Mouse (Mus musculus): ENCODE results near the gene Notch1. TPM values are rescaled to one million over a fixed set of nuclear protein-coding genes. Genes with fewer than 3 reads are reported as not detected.

Gene Notch1
- polyA plus RNA-seq, 1 experiment from 2014 or later = 41.0 TPM

- Histone ChIP-seq H3K27ac (peak overlapping the region; percentile 64; the same call in 1 of the 2 replicates), H3K4me2 (replicated peaks) (no peak overlapping the region), H3K9ac (no peak overlapping the region), H3K4me1 (peaks cover 84% of the 10 kb centered on the region), H3K9me3 (replicated peaks) (no peaks in the 10 kb centered on the region), H3K27me3 (no peaks in the 10 kb centered on the region), H3K4me3 (no peak overlapping the region), H3K36me3 (peaks cover 36% of the 10 kb centered on the region)
- WGBS = 80% methylated on average over 10 of the region's 10 CpGs
- no peak for ATAC-seq (ENCODE audit: low FRiP score)
Observed at GRCm38 (mm10) chr2:26484169-26484568, 32.3 kb downstream of the Notch1 start.

GRCm38 (mm10) chr2:26483230-26483869 lies 33.1 kb downstream of the Notch1 start:
- H3K4me3 ChIP-seq = no peak overlapping the region
- H3K4me2 ChIP-seq (replicated peaks) = no peak overlapping the region
- no peak overlapping the region for H3K9ac ChIP-seq
- 57% methylated on average over 13 of the region's 13 CpGs for WGBS
- H3K36me3 ChIP-seq = peaks cover 44% of the 10 kb centered on the region
- no peaks in the 10 kb centered on the region for H3K27me3 ChIP-seq
- H3K27ac ChIP-seq = peak overlapping the region; percentile 64
- no peaks in the 10 kb centered on the region for H3K9me3 ChIP-seq (replicated peaks)
- no peak for ATAC-seq (ENCODE audit: low FRiP score)
- H3K4me1 ChIP-seq = peaks cover 84% of the 10 kb centered on the region

GRCm38 (mm10) chr2:26482824-26483223 lies 33.6 kb downstream of the Notch1 start:
- H3K4me3 ChIP-seq = no peak overlapping the region
- no peaks in the 10 kb centered on the region for H3K9me3 ChIP-seq (replicated peaks)
- no peak for ATAC-seq (ENCODE audit: low FRiP score)
- peak overlapping the region; percentile 64 for H3K27ac ChIP-seq
- H3K36me3 ChIP-seq = peaks cover 49% of the 10 kb centered on the region
- H3K4me2 ChIP-seq (replicated peaks) = no peak overlapping the region
- no peak overlapping the region for H3K9ac ChIP-seq
- 91% methylated on average over 3 of the region's 3 CpGs for WGBS
- H3K27me3 ChIP-seq = no peaks in the 10 kb centered on the region
- H3K4me1 ChIP-seq = peaks cover 84% of the 10 kb centered on the region

- no peak overlapping the region for H3K4me2 ChIP-seq (replicated peaks)
- WGBS = 74% methylated on average over 10 of the region's 10 CpGs
- H3K9ac ChIP-seq = no peak overlapping the region
- no peak for ATAC-seq (ENCODE audit: low FRiP score)
- H3K9me3 ChIP-seq (replicated peaks) = no peaks in the 10 kb centered on the region
- H3K4me3 ChIP-seq = no peak overlapping the region
- H3K36me3 ChIP-seq = peaks cover 58% of the 10 kb centered on the region
- peaks cover 82% of the 10 kb centered on the region for H3K4me1 ChIP-seq
- peak overlapping the region; percentile 49; the same call in 1 of the 2 replicates for H3K27ac ChIP-seq
- H3K27me3 ChIP-seq = no peaks in the 10 kb centered on the region
Observed at GRCm38 (mm10) chr2:26481724-26482495, 34.6 kb downstream of the Notch1 start.

- ATAC-seq (ENCODE audit: low FRiP score) = no peak
- WGBS = 92% methylated on average over 12 of the region's 12 CpGs
- Histone ChIP-seq H3K4me3 (no peak overlapping the region), H3K4me2 (replicated peaks) (no peak overlapping the region), H3K36me3 (peaks cover 68% of the 10 kb centered on the region), H3K27me3 (no peaks in the 10 kb centered on the region), H3K27ac (peak overlapping the region; percentile 49), H3K4me1 (peaks cover 82% of the 10 kb centered on the region), H3K9ac (no peak overlapping the region), H3K9me3 (replicated peaks) (no peaks in the 10 kb centered on the region)
Observed at GRCm38 (mm10) chr2:26480911-26481310, 35.6 kb downstream of the Notch1 start.

- Histone ChIP-seq H3K4me3 (no peak overlapping the region), H3K4me1 (peaks cover 72% of the 10 kb centered on the region), H3K27me3 (no peaks in the 10 kb centered on the region), H3K36me3 (peaks cover 79% of the 10 kb centered on the region), H3K4me2 (replicated peaks) (no peak overlapping the region), H3K27ac (peak overlapping the region; percentile 66; the same call in 1 of the 2 replicates), H3K9me3 (replicated peaks) (no peaks in the 10 kb centered on the region), H3K9ac (peak overlapping the region; percentile 18; the same call in 1 of the 2 replicates)
- 82% methylated on average over 2 of the region's 2 CpGs for WGBS
- ATAC-seq (ENCODE audit: low FRiP score) = peak; percentile 55; the same call in 1 of the 2 replicates
Observed at GRCm38 (mm10) chr2:26478685-26479205, 37.7 kb downstream of the Notch1 start.

GRCm38 (mm10) chr2:26477911-26478310 lies 38.6 kb downstream of the Notch1 start:
- no peak for ATAC-seq (ENCODE audit: low FRiP score)
- 94% methylated on average over 7 of the region's 7 CpGs for WGBS
- peaks cover 88% of the 10 kb centered on the region for H3K36me3 ChIP-seq

GRCm38 (mm10) chr2:26475505-26476430 lies 40.7 kb downstream of the Notch1 start:
- H3K27me3 ChIP-seq = no peaks in the 10 kb centered on the region
- 70% methylated on average over 13 of the region's 13 CpGs for WGBS
- no peak overlapping the region for H3K4me3 ChIP-seq
- ATAC-seq (ENCODE audit: low FRiP score) = peak; percentile 70
- H3K9ac ChIP-seq = no peak overlapping the region
- peak overlapping the region; percentile 85 for H3K27ac ChIP-seq
- H3K36me3 ChIP-seq = peaks cover 91% of the 10 kb centered on the region
- H3K9me3 ChIP-seq (replicated peaks) = no peaks in the 10 kb centered on the region
- H3K4me1 ChIP-seq = peaks cover 53% of the 10 kb centered on the region
- H3K4me2 ChIP-seq (replicated peaks) = no peak overlapping the region

More at GRCm38 (mm10) chr2:26477911-26478310, 38.6 kb downstream of the Notch1 start:
- Histone ChIP-seq H3K4me3 (no peak overlapping the region), H3K4me1 (peaks cover 65% of the 10 kb centered on the region), H3K4me2 (replicated peaks) (no peak overlapping the region), H3K9ac (no peak overlapping the region), H3K27me3 (no peaks in the 10 kb centered on the region), H3K9me3 (replicated peaks) (no peaks in the 10 kb centered on the region), H3K27ac (peak overlapping the region; percentile 70)

- Histone ChIP-seq H3K4me2 (replicated peaks) (no peak overlapping the region), H3K4me1 (peaks cover 49% of the 10 kb centered on the region), H3K27ac (peak overlapping the region; percentile 85), H3K9ac (no peak overlapping the region), H3K4me3 (no peak overlapping the region), H3K27me3 (no peaks in the 10 kb centered on the region), H3K9me3 (replicated peaks) (no peaks in the 10 kb centered on the region), H3K36me3 (peaks cover 91% of the 10 kb centered on the region)
- WGBS = 56% methylated on average over 9 of the region's 9 CpGs
- no peak for ATAC-seq (ENCODE audit: low FRiP score)
Observed at GRCm38 (mm10) chr2:26474789-26475504, 41.5 kb downstream of the Notch1 start.

GRCm38 (mm10) chr2:26472312-26473090 lies 44.0 kb downstream of the Notch1 start:
- Histone ChIP-seq H3K9ac (no peak overlapping the region), H3K27me3 (no peaks in the 10 kb centered on the region), H3K9me3 (replicated peaks) (no peaks in the 10 kb centered on the region), H3K36me3 (peaks cover 91% of the 10 kb centered on the region), H3K4me1 (peaks cover 28% of the 10 kb centered on the region), H3K4me2 (replicated peaks) (no peak overlapping the region), H3K4me3 (no peak overlapping the region), H3K27ac (no peak overlapping the region)
- 90% methylated on average over 11 of the region's 11 CpGs for WGBS
- ATAC-seq (ENCODE audit: low FRiP score) = no peak

Data from hindbrain, embryonic 12.5 days (tissue).